7 mouse cellular contexts compared by ENCODE assay signal in the genomic region with DNA sequence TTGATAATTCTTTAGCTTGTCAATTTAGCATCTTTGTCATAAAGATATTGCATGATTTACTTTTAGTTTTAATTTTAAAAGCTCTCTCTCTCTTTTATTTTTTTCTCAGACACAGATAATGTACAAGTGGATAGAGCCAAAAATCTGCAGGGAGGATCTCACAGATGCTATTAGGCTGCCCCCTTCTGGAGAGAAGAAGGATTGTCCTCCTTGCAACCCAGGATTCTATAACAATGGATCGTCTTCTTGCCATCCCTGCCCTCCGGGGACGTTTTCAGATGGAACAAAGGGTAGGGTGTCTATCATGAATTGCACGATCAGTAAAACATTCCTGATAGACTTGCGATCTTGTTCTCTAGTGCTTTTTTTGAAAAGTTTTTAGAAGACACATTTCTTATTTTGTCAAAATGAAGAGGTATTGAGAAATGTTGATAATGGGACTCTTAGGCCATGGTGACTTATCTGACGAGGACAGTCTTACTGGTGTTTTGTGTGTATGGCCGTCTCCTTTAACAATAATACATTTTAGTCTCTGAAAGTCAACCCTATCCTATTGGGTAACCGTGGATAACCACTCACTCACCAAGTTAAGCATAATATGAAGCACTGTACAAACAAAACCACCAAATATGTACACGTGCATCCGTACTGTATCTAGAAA.
A peak's percentile ranks its signal among the peaks of the same experiment; 100 is the strongest.
DNase-seq lines count a peak whose midpoint lies in the region; ATAC-seq lines count a peak whose summit lies in the region.

No protein-coding gene starts in this region.

- no peaks in the 10 kb centered on the region for H3K9me3 ChIP-seq in embryonic facial prominence, embryonic 10.5 days

- peak; percentile 61 to 63 for DNase-seq in right cerebral cortex, adult 2 months (ENCODE audit: low spot score in 2 of 2)
- DNase-seq in right cerebral cortex, postnatal 14 days: no peak
- peak; percentile 42 for DNase-seq in adrenal gland, postnatal 14 days
- DNase-seq in embryonic facial prominence, embryonic 10.5 days (ENCODE audit: low spot score): peak; percentile 13
- peak; percentile 70 for DNase-seq in splenic B cell, adult 2 months (ENCODE audit: low read depth, low spot score)

- no peaks in the 10 kb centered on the region for H3K4me1 ChIP-seq in embryonic facial prominence, embryonic 10.5 days

- peak; percentile 52 for ATAC-seq in inflammation-experienced regulatory T-cells, adult 6 months
- ATAC-seq in megakaryocyte, adult 5-6 weeks (ENCODE audit: poor library complexity, severe bottlenecking): peak; percentile 94

- H3K27me3 ChIP-seq in embryonic facial prominence, embryonic 10.5 days (replicated peaks; ENCODE audit: low read depth, poor library complexity, severe bottlenecking): no peaks in the 10 kb centered on the region
- H3K27me3 ChIP-seq in splenic B cell, adult 2 months (ENCODE audit: control insufficient read depth, insufficient read depth, low read length, poor library complexity, severe bottlenecking): no peaks in the 10 kb centered on the region

- H3K36me3 ChIP-seq in embryonic facial prominence, embryonic 10.5 days (replicated peaks): no peaks in the 10 kb centered on the region
- H3K36me3 ChIP-seq in splenic B cell, adult 2 months (ENCODE audit: control insufficient read depth, insufficient read depth, low read length, poor library complexity, severe bottlenecking): no peaks in the 10 kb centered on the region

- WGBS in embryonic facial prominence, embryonic 10.5 days: 46% methylated on average over 10 of the region's 10 CpGs

- H3K4me3 ChIP-seq in embryonic facial prominence, embryonic 10.5 days: no peak overlapping the region

- no peak overlapping the region for H3K27ac ChIP-seq in embryonic facial prominence, embryonic 10.5 days (replicated peaks)
